Mouse (Mus musculus) heart, postnatal 25 days (tissue): Measurements from ENCODE around the gene Acbd6. TPM values are rescaled to one million over a fixed set of nuclear protein-coding genes. Genes with fewer than 3 reads are reported as not detected.

ENCODE experiments used
- DNase-seq: peaks from one replicate; pipeline ENCODE4 v3.0.0; 2022; ENCODE audit warnings: low spot score
- intact Hi-C: fragments of 180-260 bp; cut with DNase I; formaldehyde crosslinking; loops from one replicate; pipeline ENCODE4 v1.15.1; 2025
- total RNA-seq, 2 experiments: library from RNA; stranded (reverse); gene quantifications; 2 replicates each; pipeline ENCODE4 v1.2.3; 2021

Gene Acbd6
- total RNA-seq = 10 to 100 TPM; 57.5 to 59.3 TPM

DNA sequence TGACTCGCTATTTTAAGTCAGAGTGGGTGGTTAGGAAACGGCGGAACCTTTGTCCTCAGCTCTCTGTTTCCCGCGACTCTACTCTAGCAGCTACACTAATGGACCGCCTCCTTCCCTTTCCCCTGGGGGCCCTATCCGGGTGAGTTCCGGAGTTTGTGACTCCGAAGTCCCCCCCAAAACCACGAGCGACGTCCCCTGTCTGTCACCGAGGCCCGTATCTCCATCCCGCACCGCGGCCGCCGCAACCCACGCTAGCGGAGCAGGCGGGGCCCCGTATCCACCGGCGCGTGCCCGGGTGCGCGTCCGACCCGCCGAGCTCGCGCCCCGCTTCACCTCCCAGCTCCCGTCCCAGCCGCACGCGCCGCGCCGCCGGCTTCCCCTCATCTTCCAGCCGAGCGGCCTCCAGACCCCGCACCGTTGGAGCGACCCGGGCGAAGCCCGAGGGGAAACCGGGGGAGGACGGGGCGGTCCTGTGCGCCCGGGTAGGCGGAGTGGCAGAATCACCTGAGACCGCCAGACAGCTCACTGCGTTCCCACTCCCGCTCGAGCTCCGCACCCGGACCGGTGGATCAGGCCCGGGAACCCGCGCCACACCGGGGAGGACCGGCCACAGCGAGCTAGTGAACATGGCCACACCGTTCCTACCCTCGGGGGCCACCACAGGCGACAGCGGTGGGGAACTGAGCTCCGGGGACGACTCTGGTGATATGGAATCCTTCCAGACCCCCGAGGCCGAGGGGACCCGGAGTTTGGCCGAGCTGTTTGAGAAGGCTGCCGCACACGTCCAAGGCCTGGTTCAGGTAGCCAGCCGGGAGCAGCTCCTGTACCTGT, at the start of gene Acbd6:
Acbd6 (plus strand) TSS at position 109 of the 831 bp plus-strand sequence.
- DNase-seq = peak; percentile 65
- intact Hi-C loops = no loop called here

DNA sequence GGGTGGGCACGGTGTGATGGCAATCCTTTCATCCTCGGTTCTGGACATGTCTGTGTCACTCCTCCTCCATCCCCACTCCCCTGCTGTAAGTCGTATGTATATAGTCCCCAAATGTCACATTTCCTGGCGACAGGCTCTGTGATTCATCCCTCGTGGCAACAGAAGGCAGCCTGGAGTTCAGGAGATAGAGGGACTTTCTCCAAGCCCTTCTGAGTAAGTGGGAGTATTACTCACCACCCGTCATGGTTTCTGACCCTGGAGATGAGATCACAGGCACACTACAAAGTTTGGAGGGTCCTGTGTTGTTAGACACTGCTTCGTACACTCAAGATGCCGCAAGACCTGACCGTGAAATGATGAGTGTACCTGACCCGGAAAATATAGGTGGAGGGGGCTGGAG, 47.7 kb upstream of the Acbd6 start:
- intact Hi-C loops = no loop called here
- DNase-seq = no peak

DNA sequence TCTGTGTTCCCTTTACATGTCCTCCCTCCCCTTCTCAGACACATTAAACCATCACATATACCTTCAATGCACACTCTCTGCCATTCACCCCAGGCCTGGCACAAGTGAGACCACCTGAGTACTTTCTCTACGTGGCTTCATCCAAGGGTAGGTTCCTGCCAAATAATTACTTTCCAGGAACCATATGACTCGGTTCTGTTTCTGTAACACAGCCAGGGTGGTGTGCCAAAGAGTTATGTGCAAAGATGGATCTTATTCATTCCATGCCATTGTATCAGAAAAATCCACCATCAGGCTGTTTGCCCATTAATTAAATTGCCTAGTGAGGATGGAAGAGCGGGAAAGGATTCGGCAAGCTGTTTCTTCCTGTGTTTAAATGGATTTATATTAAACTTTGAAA, 42.1 kb upstream of the Acbd6 start:
- intact Hi-C loops = loop anchor here (2.0 to 5.0 kb wide), 2 partner anchors 59 to 223 kb away; no protein-coding TSS in a partner anchor
- no peak for DNase-seq

DNA sequence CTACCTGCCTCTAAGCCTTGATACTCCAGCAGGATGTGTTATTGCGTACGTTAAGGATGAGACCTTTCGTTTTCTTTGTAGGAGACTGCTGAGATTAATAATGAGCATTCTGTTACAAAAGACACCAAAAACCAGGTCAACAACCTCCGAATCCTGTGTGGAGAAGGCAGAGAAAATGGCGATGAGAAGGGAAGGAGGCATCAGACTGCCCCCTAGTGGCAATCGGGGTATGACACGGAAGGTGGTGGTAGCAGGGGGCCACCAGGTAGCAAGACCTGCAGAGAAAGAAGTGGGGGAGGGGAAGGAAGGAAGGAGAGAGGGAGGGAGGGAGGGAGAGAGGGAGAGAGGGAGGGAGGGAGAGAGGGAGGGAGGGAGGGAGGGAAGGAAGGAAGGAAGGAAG, 41.3 kb upstream of the Acbd6 start:
- intact Hi-C loops = loop anchor here (2.0 to 5.0 kb wide), 2 partner anchors 59 to 224 kb away; no protein-coding TSS in a partner anchor
- DNase-seq = no peak

DNA sequence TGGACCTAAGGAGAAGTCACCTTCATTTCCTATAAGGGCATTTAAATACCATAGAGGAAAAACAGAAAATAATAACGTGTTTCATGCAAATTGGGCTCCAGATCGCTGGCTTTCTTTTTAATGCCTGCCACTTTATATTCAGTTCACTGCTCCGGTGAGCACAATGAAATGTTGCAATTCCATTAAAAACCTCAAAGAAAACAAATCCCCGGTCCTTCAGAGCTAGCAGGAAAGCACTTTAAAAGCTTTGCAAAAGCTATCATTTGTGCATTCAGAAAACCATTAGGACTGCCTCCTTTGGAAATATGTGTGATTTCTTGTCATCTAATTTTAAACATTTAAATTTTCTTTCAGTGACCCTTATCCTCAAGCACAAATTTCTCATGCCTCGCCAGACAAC, 40.9 kb upstream of the Acbd6 start:
- intact Hi-C loops = loop anchor here (2.0 to 5.0 kb wide), 2 partner anchors 60 to 224 kb away; no protein-coding TSS in a partner anchor

DNA sequence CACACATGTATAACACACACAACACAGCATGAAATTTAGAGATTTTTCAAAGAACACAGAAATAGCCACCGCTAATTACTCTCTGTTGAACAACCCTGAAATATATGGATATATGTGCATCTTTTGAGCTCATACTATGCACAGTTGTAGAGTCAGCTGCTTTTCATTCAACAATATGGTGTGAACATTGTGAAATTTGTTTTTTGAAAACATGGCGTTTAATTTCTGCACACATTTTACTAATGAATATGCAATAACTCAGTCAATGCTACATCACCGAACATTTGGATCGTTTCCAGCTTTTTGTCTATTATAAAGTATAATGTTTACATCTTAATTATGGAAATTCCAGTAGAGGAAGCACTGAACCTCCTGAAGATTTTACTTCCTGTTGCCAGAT, 37.6 kb upstream of the Acbd6 start:
- DNase-seq = no peak
- intact Hi-C loops = no loop called here

More for the DNA sequence above, 40.9 kb upstream of the Acbd6 start:
- DNase-seq = no peak

DNA sequence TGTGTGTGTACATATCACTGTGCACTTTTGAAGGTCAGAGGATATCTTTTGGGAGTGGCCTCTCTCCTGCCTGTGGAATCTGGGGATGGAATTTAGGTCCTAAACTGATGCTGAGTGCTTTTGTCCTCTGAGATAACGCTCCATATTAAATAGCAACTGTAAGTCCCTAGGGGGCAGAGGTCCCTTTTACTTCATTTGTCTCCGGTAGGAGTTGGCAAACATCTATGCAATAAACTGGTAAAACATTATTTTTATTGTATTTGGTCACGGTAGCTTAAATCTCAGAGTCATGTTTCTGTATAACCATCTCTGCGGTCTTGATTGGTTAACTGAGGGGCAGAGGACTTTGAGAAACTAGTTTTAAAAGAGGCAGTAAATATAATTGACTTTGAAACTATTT, 35.4 kb upstream of the Acbd6 start:
- no peak for DNase-seq
- intact Hi-C loops = no loop called here

DNA sequence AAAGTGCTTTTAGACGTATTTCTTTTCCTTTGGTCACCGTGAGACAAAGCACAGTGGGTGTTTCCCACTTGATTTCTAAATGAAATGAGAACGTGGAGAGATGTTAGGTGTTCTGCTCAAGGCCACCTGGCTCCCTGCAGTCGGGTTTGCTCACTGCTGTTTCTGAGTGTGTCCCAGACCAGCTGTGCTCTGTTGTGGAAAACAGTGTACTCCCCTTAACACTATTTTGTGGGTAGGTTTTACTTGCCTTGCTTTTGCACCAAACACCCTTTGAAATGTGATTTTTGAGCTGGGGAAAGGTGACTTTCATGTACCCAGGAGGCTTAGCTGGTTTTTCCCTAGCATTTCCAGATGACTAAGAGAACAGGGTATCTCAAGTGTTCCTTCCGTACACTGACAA, 31.7 kb upstream of the Acbd6 start:
- intact Hi-C loops = loop anchor here (5.0 kb wide), 1 partner anchor 109 kb away; the partner anchor contains the start of gene Xpr1
- DNase-seq = no peak

DNA sequence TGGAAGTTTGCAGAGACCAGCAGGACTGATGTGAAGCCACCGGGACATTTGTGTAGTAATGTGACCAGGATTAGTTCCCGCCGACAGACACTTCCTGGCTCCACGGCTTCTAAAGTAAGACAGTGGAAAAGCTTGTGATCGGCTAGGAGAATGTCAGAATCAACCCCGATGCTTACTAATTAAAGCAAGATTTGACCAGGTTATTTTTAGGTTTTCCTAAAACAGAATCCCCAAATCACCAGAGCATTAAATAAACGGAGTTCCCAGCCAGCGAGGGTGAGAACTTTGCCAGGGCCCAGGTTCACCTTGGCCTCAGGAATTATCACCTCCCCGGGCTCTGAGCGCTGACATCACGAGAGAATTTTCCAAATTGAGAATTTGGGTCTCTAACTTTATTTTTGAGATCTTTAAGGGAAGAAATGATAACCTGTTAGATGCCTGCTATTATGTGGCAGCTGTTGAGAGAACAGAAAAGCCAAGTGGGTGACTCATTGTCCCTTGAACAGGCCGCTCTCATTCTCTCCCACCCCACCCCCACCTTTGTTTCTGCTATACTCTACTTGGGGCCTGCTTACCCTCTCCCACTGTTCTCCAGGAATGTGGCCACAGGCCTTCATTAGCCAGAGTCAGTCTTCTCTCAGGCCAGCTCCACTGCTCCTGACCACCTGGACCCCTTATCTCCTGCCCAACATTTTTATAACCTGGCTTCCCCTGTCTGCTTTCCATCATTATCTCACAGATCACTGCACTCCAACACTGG, 30.7 kb upstream of the Acbd6 start:
- intact Hi-C loops = loop anchor here (5.0 kb wide), 1 partner anchor 110 kb away; the partner anchor contains the start of gene Xpr1
- no peak for DNase-seq

DNA sequence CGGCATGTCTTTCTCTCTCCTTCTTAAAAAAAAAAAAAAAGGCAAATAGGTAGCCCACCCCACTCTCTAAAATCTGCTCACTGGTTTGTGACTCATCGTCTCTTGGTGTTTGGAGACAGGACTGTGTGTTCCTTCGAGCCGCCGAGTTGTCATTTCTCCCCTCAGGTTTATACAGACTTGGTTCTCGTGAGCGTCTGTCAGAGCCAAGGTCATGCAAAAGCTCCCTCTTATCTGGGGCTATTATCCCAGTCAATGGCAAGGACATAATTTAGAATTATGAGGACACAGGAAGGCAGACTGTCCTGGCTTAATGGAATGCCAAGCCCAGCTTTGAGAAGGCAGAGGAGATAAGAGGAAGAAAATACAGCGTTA, 30.1 kb upstream of the Acbd6 start:
- no peak for DNase-seq
- intact Hi-C loops = loop anchor here (5.0 kb wide), 1 partner anchor 110 kb away; the partner anchor contains the start of gene Xpr1

DNA sequence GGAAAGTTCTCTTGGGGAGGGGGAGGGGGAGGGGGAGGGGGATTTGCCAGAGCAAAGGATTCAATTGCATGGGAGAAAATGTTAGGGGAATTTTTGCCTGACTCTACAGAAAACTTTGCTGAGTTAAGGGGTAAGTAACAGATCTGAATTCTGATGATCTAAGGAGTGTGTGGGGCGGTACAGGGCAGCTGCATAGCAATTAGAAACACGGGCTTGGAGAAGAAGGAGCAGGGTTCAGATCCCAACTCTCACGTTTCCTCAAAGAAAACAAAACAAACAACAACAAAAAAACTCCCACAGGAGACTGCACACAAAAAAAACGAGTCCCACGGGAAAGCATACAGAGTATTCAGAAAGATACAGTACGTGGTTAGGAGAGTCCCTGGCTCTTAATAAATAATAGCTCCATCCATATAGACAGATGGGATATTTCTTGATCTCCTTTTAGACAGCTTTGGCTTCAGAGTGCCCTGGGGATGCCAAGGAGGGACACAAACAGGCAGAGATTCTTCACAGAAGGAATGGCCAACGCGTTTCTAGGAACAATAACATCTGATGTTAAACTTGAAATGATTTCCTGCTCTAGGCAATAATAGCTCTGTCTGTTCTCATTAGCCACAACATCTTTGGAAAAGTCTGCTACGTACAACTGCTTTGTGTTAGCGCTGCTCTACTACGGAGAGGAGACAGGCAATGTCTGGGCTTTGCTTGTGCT, 29.4 kb upstream of the Acbd6 start:
- no peak for DNase-seq
- intact Hi-C loops = loop anchor here (5.0 kb wide), 1 partner anchor 111 kb away; the partner anchor contains the start of gene Xpr1

DNA sequence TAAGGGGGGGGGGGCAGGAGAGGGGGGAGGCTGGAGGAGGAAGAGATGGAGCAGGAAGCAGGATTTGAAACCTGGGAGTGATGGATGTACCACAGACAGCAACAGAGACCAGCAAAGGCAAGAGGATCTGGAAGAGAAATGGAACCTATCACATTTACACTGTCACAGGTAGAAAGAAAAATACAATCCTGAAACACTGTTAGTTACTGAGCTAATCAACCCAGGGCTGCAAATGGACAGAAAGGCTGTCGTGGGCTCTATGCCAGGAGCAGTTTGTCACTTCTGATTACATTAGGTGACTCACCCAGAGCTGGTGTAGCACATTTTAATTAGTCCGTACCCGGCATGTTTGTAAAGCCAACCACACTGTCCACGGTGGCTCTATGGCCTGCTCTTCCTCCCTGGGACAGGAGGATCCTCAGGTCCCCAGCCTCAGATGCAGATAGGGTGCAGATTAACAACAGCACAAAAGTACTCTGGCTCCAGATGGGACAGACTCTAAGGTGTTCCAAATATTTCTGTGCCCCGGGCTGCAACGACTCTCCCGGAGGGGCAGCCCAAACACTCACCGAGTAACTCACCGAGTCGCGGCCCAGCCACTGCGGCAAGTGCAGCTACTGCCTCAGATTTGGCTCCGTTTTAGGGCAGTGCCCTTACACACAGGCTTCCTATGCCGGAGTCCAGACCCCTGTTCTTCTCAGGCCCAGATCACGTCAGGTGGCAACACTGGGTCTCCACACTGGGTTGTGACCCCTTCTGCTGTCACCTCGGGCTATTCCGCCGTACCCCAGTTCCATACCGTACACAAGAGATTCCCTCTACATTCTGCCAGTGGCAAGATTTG, 28.6 kb upstream of the Acbd6 start:
- no peak for DNase-seq
- intact Hi-C loops = loop anchor here (5.0 kb wide), 1 partner anchor 112 kb away; the partner anchor contains the start of gene Xpr1

DNA sequence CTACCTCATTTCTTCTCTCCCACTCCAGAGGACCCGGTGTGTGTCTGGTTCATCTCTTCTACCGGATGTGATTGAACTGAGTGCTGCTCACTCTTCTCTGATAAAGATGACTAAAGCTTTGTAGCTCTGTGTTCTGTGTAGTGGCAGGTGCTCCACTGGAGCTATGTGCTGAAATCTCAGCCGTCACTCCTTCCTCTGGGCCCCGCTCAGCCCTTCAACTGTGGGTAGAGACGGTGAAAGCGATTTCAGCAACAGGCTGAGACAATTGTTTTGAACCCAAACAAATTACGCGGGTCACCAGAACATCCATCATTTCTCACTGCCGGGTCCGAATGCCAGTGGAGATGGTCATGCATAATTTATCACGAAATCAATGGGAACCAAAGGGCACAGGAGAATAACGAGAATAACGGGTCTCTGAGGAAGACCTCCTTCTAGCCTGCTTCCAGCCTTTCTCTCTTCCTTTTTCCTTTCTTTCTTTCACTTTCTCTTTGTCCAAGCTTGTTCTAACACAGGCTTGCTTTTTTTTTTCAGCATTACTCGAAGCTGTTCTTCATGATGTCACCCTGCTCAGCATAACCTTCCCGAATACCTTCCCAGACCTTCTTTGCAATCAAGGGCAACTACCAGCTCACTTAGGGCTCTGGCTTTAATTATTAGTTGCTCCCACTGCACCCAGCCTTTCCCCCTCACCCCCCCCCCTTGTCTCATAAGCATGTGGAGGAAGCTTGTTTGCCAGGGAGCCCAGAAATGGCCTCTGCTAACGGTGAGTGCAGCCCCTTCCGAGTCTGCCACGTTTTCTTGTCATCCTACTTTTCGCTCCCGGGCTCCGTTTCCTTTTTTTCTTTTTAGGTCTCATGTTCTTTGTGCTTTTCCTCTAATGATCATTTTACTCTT, 27.1 kb upstream of the Acbd6 start:
- DNase-seq = no peak
- intact Hi-C loops = loop anchor here (10.0 kb wide), 1 partner anchor 496 kb away; no protein-coding TSS in a partner anchor

DNA sequence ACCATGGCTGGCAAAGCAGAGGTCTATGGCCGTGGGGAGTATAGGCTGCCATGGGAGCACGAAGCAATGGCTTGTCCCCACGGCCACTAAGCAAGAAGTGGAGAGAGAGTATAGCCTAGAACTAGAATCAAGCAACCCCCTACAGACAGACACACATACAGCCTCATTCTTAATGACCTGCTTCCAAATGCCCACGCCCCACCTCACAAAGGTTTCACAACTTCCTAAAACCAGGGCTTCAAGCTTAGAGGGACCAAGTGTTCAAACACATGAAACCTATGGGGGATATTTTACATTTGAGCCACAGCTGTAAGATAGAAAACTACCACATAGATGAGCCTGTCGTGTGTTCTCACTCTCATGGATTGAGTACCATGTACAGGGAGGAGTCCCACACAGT, 25.5 kb upstream of the Acbd6 start:
- no peak for DNase-seq
- intact Hi-C loops = loop anchor here (10.0 kb wide), 1 partner anchor 498 kb away; no protein-coding TSS in a partner anchor

DNA sequence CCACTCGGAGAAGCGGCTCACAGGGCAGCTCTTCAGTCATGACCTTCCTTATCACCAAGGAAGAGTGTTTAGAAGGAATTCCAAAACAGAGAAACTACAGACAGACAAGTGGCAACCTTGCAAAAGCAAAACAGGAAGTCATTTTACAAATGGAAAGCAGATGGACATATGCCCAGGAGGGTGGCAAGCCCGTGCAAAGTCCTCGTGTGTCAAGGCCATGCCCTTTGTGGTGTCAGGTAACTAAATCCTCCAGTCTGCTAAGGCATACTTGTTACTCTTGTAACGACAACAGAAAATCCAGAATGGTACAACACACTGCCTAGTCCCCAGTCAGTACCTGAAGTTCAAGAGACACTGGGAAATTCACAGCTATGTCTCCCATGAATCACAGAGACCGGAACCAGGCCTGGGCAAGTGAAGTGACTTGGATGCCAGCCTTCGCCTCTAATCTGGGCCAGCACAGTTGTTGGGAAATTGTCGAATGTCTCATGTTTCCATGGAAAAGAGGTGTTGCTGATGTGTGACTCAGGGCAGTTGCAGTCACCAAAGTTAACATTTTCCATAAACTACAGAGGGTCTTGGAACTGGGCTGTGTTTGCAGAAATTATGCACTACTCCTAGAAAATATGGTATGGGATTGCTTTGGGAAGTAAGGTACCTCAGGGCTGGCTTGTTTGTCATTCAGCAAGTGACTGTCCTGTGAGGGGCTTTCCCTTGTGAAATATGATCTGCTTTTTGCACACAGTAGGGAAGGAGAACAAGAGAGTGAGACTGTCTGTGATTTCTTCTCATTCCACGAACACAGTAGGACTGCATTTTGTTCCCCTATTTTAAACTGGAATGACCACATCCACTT, 24.9 kb upstream of the Acbd6 start:
- intact Hi-C loops = loop anchor here (10.0 kb wide), 1 partner anchor 498 kb away; no protein-coding TSS in a partner anchor
- peak; percentile 30 for DNase-seq

DNA sequence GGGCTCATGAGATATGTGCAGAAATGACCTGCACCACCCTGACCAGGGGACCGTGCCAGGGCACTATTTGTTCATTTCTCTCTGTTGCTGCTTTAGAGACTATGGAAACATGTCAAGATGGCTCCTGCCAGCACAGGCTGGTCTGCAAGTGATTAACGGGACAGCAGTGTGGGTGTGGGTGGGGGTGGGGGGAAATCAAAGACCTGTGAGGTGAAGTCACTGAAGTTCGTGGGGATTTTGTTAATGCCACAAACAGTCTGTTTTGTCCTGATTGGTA, 24.3 kb upstream of the Acbd6 start:
- intact Hi-C loops = loop anchor here (10.0 kb wide), 1 partner anchor 499 kb away; no protein-coding TSS in a partner anchor
- no peak for DNase-seq

DNA sequence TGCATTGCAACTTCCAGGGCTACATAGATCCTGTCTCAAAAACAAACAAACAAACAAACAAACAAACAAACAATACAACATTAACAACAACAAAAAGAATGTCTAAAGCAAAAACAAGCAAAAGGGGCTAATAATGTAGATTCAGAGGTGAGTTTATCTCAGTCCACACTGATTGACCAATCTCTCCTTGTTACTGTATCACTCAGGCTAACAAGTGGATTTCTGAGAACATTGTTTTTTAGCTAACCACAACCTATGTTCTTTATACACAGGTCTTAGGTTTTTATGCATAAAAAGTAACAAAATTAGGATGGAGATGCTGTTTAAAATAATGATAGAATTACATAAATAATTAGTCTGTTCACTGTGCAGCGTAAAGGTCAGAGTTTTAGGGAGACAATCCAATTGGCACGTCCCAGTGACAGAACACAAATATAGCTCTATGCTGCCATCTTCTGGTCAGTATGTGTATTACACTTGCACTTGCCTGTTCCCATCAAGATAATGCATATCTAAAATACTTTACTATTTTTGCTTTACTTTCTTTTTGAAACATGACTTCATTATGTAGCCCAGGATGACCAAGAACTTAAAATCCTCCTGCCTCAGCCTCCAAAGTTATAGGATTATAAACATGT, 20.8 kb upstream of the Acbd6 start:
- DNase-seq = no peak
- intact Hi-C loops = loop anchor here (2.0 to 10.0 kb wide), 2 partner anchors 244 to 502 kb away; no protein-coding TSS in a partner anchor
